Mouse (Mus musculus) cerebellum, adult 2 months (tissue): ENCODE data around the gene Olfr1217.

Experiments used
- CTCF ChIP-seq: fragments of 200-500 bp; IDR thresholded peaks from 2 replicates; pipeline ENCODE4 v1.5.1; 2011; ENCODE audit warnings: low read depth, mild to moderate bottlenecking, control low read depth, low read length, moderate library complexity, borderline replicate concordance; ENCODE audit not compliant: insufficient read depth
- POLR2A ChIP-seq: fragments of 200-500 bp; IDR thresholded peaks from 2 replicates; pipeline ENCODE4 v1.6.1; 2011; ENCODE audit warnings: low read length, control low read depth, borderline replicate concordance; ENCODE audit not compliant: insufficient read depth

DNA sequence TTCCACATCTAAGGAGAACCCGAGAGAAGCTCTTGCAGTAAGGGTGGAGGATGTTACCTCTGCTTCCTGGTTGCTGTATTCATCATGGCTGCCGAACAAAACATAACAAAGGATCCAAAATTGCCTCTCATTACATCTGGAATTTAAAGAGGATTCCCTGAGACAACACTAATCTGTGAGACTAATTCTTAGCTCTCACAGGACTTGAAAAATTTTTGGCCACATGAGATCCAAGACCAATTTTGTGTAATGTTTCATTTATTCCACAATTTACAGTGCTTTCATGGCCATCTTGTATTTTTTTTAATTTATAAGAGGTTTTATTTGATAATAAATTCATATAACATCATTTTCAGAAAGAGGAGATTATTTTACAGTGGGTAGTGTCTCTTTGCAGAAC is at the start of gene Olfr1217:
- TF ChIP-seq POLR2A = no peak
- no peak for TF ChIP-seq CTCF
